Mouse (Mus musculus) thymus, adult 2 months (tissue): ENCODE data around the gene Smim20.

Source experiments
- CTCF ChIP-seq: fragments of 200-500 bp; IDR thresholded peaks from 2 replicates; pipeline ENCODE4 v1.5.1; 2012; ENCODE audit warnings: mild to moderate bottlenecking, control low read depth, low read length, moderate library complexity, borderline replicate concordance; ENCODE audit not compliant: control insufficient read depth, poor library complexity, insufficient read depth; ENCODE audit errors: extremely low read depth
- POLR2A ChIP-seq: fragments of 200-500 bp; IDR thresholded peaks from 2 replicates; pipeline ENCODE4 v1.6.1; 2012; ENCODE audit warnings: mild to moderate bottlenecking, low read length, control low read depth, moderate library complexity; ENCODE audit not compliant: control insufficient read depth, poor library complexity, insufficient read depth; ENCODE audit errors: extremely low read depth

- no peak for TF ChIP-seq CTCF
- TF ChIP-seq POLR2A = no peak
Measured at GRCm38 (mm10) chr5:53314404-53315167, 47.7 kb downstream of the Smim20 start.
